Mouse (Mus musculus) E14TG2a.4 (cell line): ENCODE data around the gene Arhgef3.

ENCODE experiments used
- CTCF ChIP-seq: conservative IDR thresholded peaks from 2 replicates; pipeline ENCODE4 v1.5.1; 2014; ENCODE audit warnings: low read length
- NANOG ChIP-seq: IDR thresholded peaks from 2 replicates; pipeline ENCODE4 v1.6.1; 2014; ENCODE audit warnings: borderline replicate concordance, low read length, mixed read lengths

DNA sequence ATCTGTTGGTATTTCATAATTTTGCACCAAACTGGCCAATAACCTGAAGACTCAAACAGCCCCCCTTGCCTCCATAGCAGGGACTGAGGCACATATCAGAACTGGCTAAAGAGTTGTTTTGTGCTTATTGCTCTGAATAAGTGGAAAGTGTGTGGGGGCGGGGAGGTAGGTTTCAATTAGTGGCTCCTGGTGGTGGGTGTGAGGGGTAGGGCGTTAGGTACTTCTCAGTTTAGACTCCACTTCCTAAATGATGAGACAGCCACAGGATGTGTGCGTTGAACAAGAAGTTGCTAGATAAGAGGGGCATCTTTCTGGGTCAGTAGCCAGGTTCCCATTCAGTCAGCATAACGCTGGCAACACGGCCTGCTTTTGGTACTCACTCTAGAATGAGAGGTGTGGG, 153.4 kb downstream of the Arhgef3 start:
- no peak for TF ChIP-seq CTCF
- TF ChIP-seq NANOG = no peak
